Mouse (Mus musculus): ENCODE data around the gene Nat9.

Nat9 gene

DNA sequence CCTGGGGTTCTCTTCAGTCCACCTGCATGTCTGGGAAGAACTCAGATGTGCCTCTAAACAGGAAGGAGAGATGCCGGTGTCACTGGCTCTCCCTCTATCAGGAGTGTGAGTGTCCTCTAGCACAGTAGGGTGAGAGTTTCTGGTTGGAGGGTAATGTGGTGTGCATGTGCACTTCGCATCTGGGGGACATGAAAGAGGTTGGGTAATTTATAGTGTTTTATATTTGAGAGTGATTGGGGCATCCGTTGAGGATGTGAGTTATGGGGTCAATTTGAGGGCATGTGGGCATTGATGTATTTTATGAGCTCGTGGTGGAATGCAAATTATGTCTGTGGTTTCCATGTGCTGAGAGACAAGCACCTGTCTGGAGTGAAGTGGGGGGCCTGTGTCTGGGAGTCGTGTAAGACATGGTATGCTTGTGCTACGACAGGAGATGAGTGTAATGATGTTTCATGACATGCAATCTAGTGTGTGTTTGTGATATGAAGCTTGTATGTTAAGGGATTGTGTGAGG is 36.9 kb downstream of the Nat9 start:
- H3K4me3 ChIP-seq (replicated peaks; ENCODE audit: low read length), result no peak overlapping the region

DNA sequence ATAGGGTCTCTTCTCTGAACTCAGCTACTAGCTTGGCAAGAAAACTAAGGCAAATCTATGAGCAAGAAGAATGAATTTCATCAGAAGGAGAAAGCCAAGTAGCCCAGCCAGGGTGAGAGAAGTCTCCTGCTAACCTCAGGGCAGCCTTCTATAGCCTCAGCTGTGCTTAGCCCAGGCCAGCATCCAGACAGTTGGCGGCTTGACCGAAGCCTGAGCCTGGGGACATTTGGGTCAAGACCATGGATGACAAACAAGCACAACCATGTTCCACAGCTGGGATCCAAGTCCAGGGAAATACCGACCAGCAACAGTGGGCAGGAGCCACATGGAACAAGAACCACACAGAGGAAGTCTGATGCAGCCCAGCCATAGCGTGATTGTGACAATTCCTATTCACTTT is 39.8 kb downstream of the Nat9 start:
- Histone ChIP-seq H3K36me3 (ENCODE audit: insufficient read depth, low read length) (no peaks in the 10 kb centered on the region), H3K9me3 (ENCODE audit: low read length) (no peaks in the 10 kb centered on the region), H3K27me3 (ENCODE audit: insufficient read depth, low read length) (peaks cover 15% of the 10 kb centered on the region), H3K4me1 (replicated peaks; ENCODE audit: low read depth, low read length) (peaks cover 33% of the 10 kb centered on the region), H3K4me3 (replicated peaks; ENCODE audit: low read length) (no peak overlapping the region)
- TF ChIP-seq POU5F1 (IDR thresholded peaks at IDR 0.05; ENCODE audit: borderline replicate concordance, low read length), result no peak
- no peak for TF ChIP-seq CTCF (conservative IDR thresholded peaks at IDR 0.05; ENCODE audit: low read length)
- no peak for TF ChIP-seq NANOG (IDR thresholded peaks at IDR 0.05; ENCODE audit: borderline replicate concordance, low read length)

More for the DNA sequence above, 36.9 kb downstream of the Nat9 start:
- TF ChIP-seq NANOG (IDR thresholded peaks at IDR 0.05; ENCODE audit: borderline replicate concordance, low read length) (no peak), POU5F1 (IDR thresholded peaks at IDR 0.05; ENCODE audit: borderline replicate concordance, low read length) (no peak), CTCF (conservative IDR thresholded peaks at IDR 0.05; ENCODE audit: low read length) (no peak)
- Histone ChIP-seq H3K36me3 (ENCODE audit: insufficient read depth, low read length) (no peaks in the 10 kb centered on the region), H3K9me3 (ENCODE audit: low read length) (no peaks in the 10 kb centered on the region), H3K27me3 (ENCODE audit: insufficient read depth, low read length) (peaks cover 42% of the 10 kb centered on the region), H3K4me1 (replicated peaks; ENCODE audit: low read depth, low read length) (peaks cover 45% of the 10 kb centered on the region)

GRCm38 (mm10) chr11:115141970-115142369 is 45.7 kb downstream of the Nat9 start:
- Histone ChIP-seq H3K27me3 (ENCODE audit: insufficient read depth, low read length) (peaks cover 11% of the 10 kb centered on the region), H3K4me3 (replicated peaks; ENCODE audit: low read length) (no peak overlapping the region), H3K36me3 (ENCODE audit: insufficient read depth, low read length) (no peaks in the 10 kb centered on the region), H3K4me1 (replicated peaks; ENCODE audit: low read depth, low read length) (peaks cover 20% of the 10 kb centered on the region), H3K9me3 (ENCODE audit: low read length) (no peaks in the 10 kb centered on the region)
- no peak for TF ChIP-seq CTCF (conservative IDR thresholded peaks at IDR 0.05; ENCODE audit: low read length)
- no peak for TF ChIP-seq NANOG (IDR thresholded peaks at IDR 0.05; ENCODE audit: borderline replicate concordance, low read length)
- TF ChIP-seq POU5F1 (IDR thresholded peaks at IDR 0.05; ENCODE audit: borderline replicate concordance, low read length), result no peak

- Histone ChIP-seq H3K36me3 (ENCODE audit: insufficient read depth, low read length) (no peaks in the 10 kb centered on the region), H3K9me3 (ENCODE audit: low read length) (no peaks in the 10 kb centered on the region), H3K4me3 (replicated peaks; ENCODE audit: low read length) (no peak overlapping the region), H3K4me1 (replicated peaks; ENCODE audit: low read depth, low read length) (0 out of 2 replicates have a peak, but pooled peaks cover 4% of the 10 kb centered on the region), H3K27me3 (ENCODE audit: insufficient read depth, low read length) (peaks cover 21% of the 10 kb centered on the region)
- TF ChIP-seq NANOG (IDR thresholded peaks at IDR 0.05; ENCODE audit: borderline replicate concordance, low read length) (no peak), POU5F1 (IDR thresholded peaks at IDR 0.05; ENCODE audit: borderline replicate concordance, low read length) (no peak), CTCF (conservative IDR thresholded peaks at IDR 0.05; ENCODE audit: low read length) (no peak)
Observed at GRCm38 (mm10) chr11:115138597-115139262, 48.9 kb downstream of the Nat9 start.

GRCm38 (mm10) chr11:115133800-115134199 is 53.9 kb downstream of the Nat9 start, which contains the start of gene Cd300lf:
Gene Cd300lf, minus strand, starts transcription at chr11:115133992.
- H3K4me3 ChIP-seq (replicated peaks; ENCODE audit: low read length), result no peak within 1 kb of the TSS
- no peaks in the 10 kb centered on the region for H3K4me1 ChIP-seq (replicated peaks; ENCODE audit: low read depth, low read length)
- no peaks in the 10 kb centered on the region for H3K36me3 ChIP-seq (ENCODE audit: insufficient read depth, low read length)
- TF ChIP-seq CTCF (conservative IDR thresholded peaks at IDR 0.05; ENCODE audit: low read length) (no peak), NANOG (IDR thresholded peaks at IDR 0.05; ENCODE audit: borderline replicate concordance, low read length) (no peak), POU5F1 (IDR thresholded peaks at IDR 0.05; ENCODE audit: borderline replicate concordance, low read length) (no peak)
- peaks cover 26% of the 10 kb centered on the region for H3K27me3 ChIP-seq (ENCODE audit: insufficient read depth, low read length)
- H3K9me3 ChIP-seq (ENCODE audit: low read length), result no peaks in the 10 kb centered on the region

All from E14TG2a.4 (cell line).